Mouse (Mus musculus): ENCODE measurements around the gene B230118H07Rik.
A peak's percentile ranks its signal among the peaks of the same experiment; 100 is the strongest.

B230118H07Rik gene

DNA sequence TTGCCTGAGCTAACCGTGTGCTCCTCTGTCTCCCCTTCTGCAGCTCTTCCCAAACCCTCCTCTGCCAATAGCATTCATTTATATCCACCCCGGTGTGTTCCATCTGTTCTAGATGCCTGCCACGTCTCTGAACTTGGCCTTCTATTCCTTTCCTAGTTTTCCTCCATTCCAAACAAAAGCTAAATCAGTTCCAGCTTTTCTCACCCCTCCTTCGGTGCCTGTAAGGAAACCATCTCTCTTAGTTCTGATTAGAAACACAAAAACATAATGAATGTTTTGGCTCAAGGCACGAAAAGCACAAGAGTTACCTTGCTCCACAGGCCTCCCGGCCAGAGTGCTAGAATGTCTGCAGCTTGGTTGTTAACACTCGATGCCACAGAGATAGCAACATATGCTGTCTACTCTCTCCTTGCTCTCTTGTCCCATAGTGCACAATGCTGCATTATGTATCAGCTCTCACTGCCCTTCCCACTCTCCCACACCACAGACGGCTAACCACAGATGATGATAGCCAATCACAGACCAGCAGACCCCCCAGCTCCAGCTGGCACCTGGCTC lies at the start of gene B230118H07Rik, which contains the start of gene Rag1:
TSS of gene B230118H07Rik (minus strand) at position 419 of the 558 bp plus-strand sequence.
TSS of gene Rag1 (minus strand) at position 388 of the 558 bp plus-strand sequence.
- no peak for DNase-seq (ENCODE audit: low spot score)

DNA sequence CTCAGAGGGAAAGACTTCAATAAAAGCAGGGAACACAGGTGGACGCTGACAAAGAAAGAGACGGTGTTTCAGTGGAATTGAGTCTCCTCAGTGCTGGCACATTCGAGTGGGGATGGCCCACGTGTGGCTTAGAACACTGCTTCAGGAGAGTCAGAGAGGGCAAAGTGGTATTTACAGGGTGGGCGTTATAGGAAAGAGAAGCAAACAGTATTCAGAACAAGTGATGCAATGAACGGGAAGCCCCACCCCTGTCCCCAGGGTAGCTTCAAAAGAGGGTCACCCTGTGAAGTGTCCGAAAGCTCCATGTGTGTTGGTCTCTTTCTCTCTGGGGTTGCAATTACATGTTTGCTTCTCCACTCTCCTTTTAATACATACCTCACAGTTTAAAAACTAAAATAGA lies 46.3 kb upstream of the B230118H07Rik start:
- DNase-seq (ENCODE audit: low spot score) = no peak

DNA sequence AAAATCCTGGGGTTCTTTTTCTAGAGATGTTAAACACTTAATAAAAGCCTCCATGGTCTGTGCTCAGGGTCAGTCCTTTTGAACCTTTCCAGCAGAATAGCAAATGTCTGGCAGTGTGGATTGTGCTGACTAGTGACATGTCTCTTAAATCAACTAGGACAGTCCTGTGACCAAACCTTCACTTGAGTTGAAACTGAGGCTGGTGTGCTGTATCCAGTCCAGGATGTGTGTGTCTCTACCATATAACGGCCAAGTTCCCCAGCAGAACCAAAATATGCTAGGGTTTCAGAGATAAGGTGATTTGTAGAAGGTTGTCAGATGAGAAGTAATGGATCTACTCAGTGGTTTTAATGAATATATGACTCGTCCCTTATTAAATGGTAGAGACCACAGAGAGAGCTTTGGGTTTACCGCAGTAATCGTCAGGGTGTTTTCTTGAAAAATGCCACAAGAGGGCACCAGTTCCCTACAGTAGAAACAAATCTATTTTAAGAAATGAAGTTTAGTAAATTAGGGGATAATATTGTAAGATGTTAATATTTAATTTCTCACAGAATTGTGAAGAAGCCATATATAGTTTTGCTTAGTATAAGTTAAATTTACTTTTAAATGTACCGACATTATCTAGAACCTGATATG lies 44.4 kb upstream of the B230118H07Rik start:
- DNase-seq (ENCODE audit: low spot score) = no peak

DNA sequence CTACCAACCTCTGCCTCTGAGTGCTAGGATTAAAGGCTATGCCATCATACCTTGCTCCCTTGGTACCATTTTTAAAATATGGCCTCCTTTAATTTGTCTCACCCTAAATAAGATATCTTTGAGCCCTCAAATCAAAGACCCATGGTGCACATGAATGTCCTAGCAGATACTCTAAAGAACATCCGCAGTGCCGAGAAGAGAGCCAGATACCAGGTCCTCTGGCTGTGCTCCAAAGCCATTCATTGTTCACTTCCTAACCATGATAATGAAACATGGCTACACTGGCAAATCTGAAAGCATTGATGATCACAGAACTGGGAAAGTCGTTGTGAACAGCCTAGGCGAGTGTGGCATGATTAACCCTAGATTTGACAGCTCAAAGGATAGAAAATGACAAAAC lies 43.7 kb upstream of the B230118H07Rik start:
- DNase-seq (ENCODE audit: low spot score) = no peak

DNA sequence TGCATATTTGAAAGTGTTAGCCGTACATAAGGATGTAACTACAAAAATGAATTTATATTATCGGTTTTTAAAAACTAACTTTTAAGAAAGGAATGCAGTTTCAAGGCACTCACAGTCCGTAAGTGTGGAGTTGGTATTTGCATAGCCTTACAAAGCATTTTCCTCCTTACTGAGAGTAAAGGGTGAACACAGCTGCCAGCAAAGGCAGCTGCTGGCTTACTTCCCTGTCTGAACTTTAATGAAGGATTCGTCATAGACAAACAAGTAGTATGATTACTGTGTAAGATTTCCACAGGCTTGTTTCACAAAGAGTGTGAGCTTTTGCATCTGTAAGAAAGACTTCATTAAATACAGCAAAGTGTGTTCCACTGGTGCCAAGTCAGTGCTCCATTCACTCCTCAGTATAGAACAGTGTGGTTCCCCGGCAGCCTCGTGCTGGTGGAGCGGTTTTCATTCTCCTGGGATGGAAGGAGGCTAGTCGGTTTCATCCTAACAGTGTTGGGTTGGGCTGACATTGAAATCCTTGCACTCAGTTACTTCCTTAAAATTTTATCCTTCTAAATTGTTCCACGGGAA lies 41.0 kb upstream of the B230118H07Rik start:
- no peak for DNase-seq (ENCODE audit: low spot score)

DNA sequence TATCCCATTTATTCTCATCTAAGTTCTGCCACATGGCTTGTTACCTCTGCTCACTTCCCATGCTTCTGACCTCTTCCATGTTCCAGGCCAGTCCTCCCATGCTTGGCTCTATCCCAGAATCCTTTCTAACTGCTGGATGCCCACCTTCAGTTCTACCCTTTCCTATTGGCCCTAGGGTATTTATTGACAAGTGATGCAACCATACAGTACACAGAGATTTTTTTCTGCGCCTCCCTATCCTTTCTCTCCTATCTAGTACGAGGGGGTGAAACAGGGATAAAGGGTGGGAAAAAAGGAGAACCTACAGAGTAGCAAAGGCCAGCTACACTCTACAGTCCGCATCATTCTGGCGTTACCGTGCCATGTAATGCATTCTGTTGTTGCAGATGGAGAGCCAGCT lies 38.7 kb upstream of the B230118H07Rik start:
- DNase-seq (ENCODE audit: low spot score) = no peak

DNA sequence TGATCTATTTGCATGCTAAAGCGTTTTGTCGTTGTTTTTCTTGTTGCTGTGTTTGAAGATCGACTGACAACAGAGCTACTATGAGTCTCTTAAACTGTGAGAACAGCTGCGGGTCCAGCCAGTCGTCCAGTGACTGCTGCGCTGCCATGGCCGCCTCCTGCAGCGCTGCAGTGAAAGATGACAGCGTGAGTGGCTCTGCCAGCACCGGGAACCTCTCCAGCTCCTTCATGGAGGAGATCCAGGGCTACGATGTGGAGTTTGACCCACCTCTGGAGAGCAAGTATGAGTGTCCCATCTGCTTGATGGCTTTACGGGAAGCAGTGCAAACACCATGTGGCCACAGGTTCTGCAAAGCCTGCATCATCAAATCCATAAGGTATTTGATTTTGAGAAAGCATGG lies 35.1 kb upstream of the B230118H07Rik start:
- no peak for DNase-seq (ENCODE audit: low spot score)

DNA sequence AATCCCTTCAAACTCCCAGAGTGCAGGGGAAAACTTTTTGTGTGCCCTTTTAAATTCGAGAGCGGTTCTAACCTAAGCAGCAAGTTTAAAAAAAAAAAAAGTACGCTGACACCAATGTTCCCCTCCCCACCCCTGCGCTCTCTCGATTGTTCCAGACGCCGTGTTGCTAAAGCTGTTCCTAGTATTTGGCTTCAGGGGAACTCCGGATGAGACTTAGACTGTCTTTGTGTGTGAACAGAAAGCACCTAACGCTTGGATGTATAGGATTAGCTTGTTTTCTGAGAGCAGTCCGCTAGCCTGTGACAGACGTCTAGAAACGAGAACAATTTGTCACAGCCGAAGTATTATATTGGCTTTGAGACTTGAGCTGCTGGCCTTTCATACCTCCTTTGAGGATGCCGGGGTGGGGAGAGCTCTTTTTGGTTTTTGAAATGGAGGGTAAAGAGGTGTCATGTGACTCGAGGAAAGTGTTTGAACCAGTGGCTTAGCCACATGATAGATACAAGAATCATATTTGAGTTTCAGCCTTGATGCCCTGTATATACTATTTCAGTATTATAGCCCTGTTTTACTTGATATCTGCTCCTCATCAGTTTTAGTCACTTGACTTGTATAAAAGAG lies 29.9 kb upstream of the B230118H07Rik start:
- no peak for DNase-seq (ENCODE audit: low spot score)

DNA sequence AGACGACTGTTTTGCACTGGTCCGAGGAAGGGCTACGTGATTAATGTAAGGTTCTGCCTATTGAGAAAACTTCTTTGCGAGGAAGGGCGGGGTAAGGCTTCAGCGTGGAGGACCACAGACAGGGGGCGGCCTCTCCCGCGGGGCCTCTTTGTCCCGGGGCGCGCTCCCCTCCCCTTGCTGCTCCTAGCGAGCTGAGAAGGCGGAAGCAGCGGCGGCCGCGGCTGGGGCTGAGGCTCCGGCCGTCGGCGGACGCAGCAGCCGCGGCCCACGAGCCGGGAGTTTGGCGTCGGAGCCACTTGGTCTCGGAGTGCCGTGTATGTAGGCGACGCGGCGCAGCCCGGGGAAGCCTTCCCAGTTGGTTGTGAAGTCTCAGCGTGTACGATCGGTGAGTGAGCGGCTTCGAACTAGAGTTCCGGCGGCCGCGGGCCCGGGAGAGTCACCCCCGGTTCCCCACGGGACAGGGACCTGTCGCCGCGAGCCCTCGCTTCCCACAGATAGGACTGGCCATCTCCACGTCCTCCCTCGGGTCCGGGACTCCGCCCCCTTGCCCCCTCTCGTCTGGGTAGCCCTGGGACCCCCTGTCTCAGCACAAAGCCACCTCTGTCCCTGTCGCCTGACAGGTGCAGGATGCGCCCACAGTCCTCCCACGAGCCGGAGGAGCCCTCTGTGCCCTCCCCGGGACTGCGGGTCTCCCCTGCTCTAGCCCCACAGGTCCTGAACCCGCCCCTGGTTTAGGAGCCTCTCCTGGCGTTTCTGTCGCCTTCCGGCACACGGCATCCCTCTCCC lies 29.1 kb upstream of the B230118H07Rik start, which contains the start of gene Traf6:
TSS of gene Traf6 (plus strand) at position 194 of the 786 bp plus-strand sequence.
- DNase-seq (ENCODE audit: low spot score) = peak; percentile 87

DNA sequence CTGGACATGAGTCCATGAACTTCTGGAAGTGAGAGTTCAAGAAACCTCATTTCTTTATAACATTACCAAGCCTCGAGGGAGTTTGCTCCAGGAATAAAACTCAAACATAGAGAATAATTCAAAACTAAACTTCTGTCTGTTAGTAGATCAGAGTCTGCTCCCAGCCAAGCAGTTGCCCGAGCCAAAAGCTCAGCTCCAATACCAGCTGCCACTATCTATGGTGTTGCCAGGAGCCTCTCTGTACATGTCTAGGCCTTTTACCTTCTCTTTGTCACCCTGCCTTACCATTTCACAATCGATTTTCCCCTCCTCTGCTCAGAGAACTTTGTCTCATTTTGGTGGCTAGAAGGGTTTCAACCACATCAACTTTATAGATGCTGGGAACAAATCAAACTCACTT lies 24.2 kb upstream of the B230118H07Rik start:
- DNase-seq (ENCODE audit: low spot score) = no peak

DNA sequence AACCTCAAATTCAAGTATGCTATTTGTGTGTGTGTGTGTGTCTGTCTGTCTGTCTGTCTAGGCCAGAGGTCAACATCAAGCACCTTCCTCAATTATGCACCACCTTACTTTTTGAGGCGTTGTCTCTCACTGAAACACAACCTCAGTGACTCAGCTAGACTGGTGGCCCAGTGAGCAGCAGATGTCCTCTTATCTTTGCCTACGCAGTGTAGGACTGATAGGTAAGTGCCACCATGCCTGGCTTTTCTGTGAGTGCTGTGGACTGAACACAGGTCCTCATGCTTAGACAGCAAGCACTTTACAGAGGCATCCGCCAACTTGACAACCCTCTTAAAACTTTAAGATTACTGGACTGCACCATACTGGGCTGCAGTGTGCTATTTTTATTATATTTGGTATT lies 19.4 kb upstream of the B230118H07Rik start:
- no peak for DNase-seq (ENCODE audit: low spot score)

DNA sequence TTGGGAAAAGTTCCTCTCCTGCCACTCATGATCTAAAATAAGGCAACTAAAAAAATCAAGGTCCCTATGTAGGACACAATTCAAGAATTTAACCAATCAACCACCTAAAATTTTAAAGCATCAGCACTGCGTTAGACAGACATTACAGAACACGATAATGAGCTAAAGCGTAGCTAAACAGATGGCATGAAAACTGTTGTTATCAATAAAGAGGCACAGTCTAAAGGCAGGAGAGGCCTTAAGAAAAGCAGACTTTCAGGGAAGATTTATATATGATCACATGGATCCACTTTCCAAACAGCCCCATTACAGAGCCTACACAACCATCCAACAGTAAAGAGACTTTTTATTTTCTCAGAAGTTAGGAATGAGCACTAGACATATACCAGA lies 16.4 kb upstream of the B230118H07Rik start:
- DNase-seq (ENCODE audit: low spot score) = no peak

DNA sequence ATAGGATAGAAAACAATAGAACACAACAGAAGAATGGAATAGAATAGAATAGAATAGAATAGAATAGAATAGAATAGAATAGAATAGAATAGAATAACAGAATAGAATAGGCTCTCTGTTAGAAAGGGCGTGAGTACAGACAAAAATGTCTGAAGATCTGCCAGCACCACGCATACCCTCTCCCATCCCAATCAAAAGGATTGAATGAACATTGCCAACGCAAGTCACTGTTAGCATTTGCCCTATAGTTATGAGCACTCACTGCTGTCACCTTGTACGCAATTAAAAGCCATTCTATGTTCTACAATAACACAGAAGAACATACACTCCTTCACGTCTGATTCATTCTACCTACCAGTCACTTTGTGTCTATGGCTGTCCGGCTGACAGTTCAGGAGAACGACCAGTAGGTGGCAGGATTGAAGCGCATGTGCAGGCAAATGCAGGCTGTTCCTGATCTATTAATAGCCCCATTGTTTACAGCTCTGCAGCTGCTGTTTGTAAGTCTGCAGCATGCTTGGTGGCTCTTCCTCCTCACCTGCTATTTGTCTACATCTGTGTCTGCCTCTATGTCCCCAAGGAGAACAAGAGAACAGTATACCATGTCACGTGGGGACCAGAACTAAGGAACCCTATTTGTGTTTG lies 15.8 kb upstream of the B230118H07Rik start:
- peak; percentile 48 for DNase-seq (ENCODE audit: low spot score)

DNA sequence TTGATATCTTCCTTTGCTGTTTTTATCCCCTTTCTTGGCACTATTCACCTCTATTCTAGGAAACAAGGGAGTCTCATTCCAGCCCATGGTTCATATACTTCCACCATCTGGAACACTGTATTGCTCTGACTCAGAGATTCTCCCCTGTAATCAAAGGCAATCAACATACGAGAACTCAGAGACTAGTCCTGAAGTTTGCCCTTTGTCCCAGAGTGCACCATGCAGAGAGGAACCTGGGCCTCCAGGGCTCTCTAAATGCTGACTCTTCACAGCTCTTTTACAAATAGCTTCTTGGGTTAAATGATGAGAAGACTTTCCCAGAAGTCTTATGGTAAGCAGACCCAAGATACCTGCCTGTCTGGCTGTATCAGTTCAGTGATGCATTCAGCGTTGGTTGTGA lies 11.2 kb upstream of the B230118H07Rik start:
- DNase-seq (ENCODE audit: low spot score) = no peak

DNA sequence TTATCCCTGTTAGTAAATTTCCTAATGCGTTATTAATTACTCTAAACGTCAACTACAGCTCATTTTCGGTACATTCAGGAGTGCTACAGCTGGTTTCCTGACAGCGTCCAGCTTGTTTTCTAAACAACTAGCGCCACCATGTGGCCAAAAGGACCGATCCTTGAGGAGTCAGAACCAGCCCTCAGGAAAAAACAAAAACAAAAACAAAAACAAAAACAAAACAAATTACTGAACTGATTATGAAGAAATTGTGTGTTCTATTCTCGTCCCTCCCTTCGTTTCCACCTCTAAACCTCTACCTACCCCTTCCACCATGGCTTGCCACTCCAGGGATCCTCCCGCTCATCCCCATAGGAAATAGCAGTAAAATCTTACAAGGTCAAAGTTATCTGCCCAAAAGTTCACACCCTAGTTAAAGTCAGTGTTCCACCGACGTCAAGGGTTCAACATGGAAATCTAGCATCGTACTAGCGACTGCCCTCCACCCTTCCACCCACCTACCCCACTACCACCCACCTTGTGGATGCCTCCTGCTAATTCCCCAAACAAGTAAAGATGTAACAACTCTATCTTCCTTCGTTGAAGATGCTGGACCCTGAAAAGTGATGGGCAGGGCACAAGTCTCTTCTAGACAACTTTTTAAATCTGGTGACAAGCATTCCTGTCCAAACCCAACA lies 3.7 kb upstream of the B230118H07Rik start:
- DNase-seq (ENCODE audit: low spot score) = peak; percentile 66

DNA sequence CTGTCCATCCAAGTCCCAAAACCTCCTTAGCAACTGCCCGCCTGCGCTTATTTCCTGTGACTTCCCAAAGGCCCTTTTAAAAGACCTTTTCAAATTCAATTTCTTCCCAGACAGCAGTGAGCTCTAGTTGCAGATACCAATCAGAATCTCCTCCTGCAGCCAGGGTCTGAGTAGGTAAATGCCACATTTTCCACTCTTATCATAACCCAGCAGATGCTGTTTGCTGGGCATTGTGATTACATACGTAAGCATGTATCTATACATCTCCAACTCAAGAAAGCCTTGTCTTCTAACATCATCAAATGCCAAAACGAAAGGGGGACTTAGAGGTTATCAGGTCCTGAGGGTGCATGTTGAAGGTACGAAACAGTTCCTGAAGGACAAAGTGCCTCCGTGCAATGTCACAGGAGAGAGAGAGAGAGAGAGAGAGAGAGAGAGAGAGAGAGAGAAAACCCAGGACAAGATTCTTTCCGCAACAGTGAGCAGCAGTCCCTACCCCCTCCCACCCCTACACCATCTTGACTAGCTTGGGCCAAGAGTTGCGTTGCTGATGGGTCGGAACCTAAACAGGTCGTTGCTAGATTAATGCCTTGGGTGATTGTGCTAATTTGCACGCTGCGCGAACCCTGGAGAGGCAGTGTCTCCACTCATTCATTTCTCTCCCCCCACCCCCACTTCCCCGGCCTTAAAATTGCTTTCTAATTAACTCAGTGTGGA lies 3.0 kb upstream of the B230118H07Rik start:
- no peak for DNase-seq (ENCODE audit: low spot score)

DNA sequence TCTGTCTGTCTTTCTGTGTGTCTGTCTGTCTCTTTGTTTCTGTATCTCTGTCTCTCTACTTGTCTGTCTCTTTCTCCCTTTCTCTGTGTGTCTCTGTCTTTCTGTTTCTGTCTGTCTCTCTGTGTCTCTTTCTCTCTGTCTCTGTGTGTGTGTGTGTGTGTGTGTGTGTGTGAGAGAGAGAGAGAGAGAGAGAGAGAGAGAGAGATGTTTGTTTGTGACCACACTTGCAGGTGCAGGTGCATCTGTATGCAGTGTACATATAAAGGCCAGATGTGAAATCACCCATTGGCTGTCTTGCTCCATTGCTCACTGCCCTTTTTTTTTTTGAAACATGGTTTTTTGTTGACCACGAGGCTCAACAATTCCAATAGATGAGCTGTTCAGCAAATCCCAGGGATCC lies 1.1 kb upstream of the B230118H07Rik start:
- no peak for DNase-seq (ENCODE audit: low spot score)

DNA sequence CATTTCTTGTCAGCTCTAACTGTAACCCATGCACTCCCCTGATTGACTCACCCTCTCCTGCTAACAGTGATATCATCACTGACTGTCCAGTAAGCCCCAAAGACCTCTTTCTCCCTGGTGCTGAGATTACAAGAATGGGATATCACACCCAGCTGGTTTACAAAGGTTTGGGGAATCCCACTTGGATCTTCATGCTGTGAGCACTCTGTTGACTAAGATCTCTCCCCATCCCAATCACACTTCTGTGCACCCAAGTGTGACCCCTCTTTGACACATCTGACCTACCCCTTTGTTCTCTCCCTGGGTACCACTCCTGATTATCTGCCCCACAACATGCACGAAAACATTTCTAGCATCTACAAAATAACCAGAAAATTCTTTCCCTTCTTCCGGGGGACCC lies 971 bp downstream of the B230118H07Rik start:
- no peak for DNase-seq (ENCODE audit: low spot score)

DNA sequence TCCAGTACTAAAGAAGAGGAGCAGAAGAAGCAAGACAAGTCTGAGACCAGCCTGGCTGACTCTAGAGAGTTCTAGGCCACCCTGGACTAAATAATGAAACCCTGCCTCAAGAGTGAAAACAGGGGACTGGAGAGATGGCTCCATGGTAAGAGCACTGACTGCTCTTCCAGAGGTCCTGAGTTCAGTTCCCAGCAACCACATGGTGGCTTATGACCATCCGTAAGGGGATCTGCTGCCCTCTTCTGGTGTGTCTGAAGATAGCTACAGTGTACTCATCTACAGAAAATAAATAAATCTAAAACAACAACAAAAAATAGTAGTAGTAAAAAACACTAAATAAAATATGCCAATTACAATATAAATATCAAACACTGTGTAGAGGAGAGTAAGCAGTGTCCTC lies 3.5 kb downstream of the B230118H07Rik start:
- no peak for DNase-seq (ENCODE audit: low spot score)

DNA sequence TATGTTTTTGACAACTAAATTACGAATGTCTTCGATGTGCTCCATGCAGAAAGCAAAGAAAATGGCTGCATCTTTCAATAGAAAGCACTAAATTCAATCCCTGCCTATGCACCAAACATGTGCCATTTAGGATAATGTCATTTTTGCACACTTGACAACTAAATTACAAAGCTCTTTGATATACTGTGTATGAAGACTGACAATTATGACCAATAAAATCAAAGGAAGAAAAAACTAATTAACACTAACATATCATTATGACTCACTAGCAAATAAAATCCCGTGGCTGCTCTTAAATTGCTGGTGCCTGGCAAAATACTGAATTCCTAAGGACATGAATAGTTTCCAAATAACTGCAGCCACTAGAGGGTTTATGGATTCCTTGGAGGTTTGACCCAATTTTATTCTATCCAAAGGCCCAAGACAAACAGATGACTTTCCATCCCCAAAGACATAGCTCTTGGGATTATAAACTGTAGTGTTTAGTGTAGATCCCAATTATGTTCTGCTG lies 9.4 kb downstream of the B230118H07Rik start:
- DNase-seq (ENCODE audit: low spot score) = no peak

All from urinary bladder, postnatal 25 days (tissue).